In the genomic region with DNA sequence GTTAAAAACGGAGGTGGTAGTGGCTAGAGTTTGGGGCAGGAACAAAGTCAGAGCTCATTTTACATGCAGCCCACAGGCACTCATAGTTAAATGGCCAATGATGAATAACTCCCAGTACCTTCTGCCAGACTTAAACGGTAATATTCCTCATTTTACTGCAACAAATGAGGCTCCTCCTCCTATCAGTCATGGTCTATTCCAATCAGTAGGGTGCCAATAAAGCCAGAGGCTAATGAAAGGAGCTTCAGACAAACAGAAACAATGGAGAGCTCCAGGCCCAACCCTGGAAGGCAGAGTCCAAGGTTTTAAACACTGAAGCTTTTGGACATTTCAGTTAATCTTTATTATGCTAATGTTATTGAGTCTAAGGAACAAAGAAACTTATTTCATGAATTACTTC, we compare ENCODE assay signal across 11 mouse cellular contexts.
A peak's percentile ranks its signal among the peaks of the same experiment; 100 is the strongest.
DNase-seq lines count a peak whose midpoint lies in the region; ATAC-seq lines count a peak whose summit lies in the region.
"Had no signal": no experiment of that assay in that cellular context is flagged by ENCODE, and none has a peak within 500 bp of the region (broad histone marks: within the 10 kb centered on the region; RNA-seq: fewer than 3 reads in every experiment).

No protein-coding gene starts in this region.

- 16% methylated on average over 2 of the region's 2 CpGs for WGBS in neural tube, embryonic 11.5 days
- WGBS in embryonic facial prominence, embryonic 12.5 days, result 29% methylated on average over 2 of the region's 2 CpGs
- WGBS in hindbrain, embryonic 15.5 days, result 12% methylated on average over 2 of the region's 2 CpGs

- ATAC-seq in neural tube, embryonic 11.5 days (ENCODE audit: insufficient read depth, low FRiP score, low TSS enrichment), result peak; percentile 87
- no peak for ATAC-seq in embryonic facial prominence, embryonic 12.5 days (ENCODE audit: insufficient number of reproducible peaks, insufficient read depth, low FRiP score, low TSS enrichment)
- peak; percentile 74; the same call in 1 of the 2 replicates for ATAC-seq in hindbrain, embryonic 15.5 days (ENCODE audit: low FRiP score, low read depth)
- ATAC-seq in cerebellum, adult (ENCODE audit: insufficient number of reproducible peaks, low FRiP score, low TSS enrichment), result no peak

- DNase-seq in neural tube, embryonic 11.5 days (ENCODE audit: low spot score), result peak; percentile 68
- no peak for DNase-seq in neural tube, embryonic 10.5 days (ENCODE audit: extremely low spot score, low spot score)
- DNase-seq in retina, embryonic 14.5 days (ENCODE audit: low spot score), result peak; percentile 66
- no peak for DNase-seq in frontal cortex, postnatal 14 days (ENCODE audit: low spot score in 2 of 2)
- no peak for DNase-seq in right cerebral cortex, adult 2 months (ENCODE audit: low spot score in 2 of 2)
- DNase-seq: kidney, postnatal 36 days had no signal

- H3K36me3 ChIP-seq in neural tube, embryonic 11.5 days (ENCODE audit: control insufficient read depth, insufficient read depth, low read length), result peaks cover 9% of the 10 kb centered on the region
- peaks cover 38% of the 10 kb centered on the region for H3K36me3 ChIP-seq in embryonic facial prominence, embryonic 12.5 days
- peaks cover 9% of the 10 kb centered on the region; the same call in 1 of the 2 replicates for H3K36me3 ChIP-seq in hindbrain, embryonic 15.5 days

- H3K9ac ChIP-seq in neural tube, embryonic 11.5 days (ENCODE audit: low read length), result no peak overlapping the region
- H3K9ac ChIP-seq in embryonic facial prominence, embryonic 12.5 days, result no peak overlapping the region
- no peak overlapping the region for H3K9ac ChIP-seq in hindbrain, embryonic 15.5 days
- H3K9ac ChIP-seq: limb, embryonic 13.5 days had no signal

- no peak overlapping the region for H3K4me2 ChIP-seq in neural tube, embryonic 11.5 days (ENCODE audit: low read depth)
- H3K4me2 ChIP-seq in embryonic facial prominence, embryonic 12.5 days (replicated peaks), result no peak overlapping the region
- H3K4me2 ChIP-seq in hindbrain, embryonic 15.5 days, result no peak overlapping the region
- H3K4me2 ChIP-seq: limb, embryonic 13.5 days had no signal

- H3K4me1 ChIP-seq in neural tube, embryonic 11.5 days (ENCODE audit: control insufficient read depth, insufficient read depth, low read length), result peaks cover 21% of the 10 kb centered on the region; the same call in 1 of the 2 replicates
- H3K4me1 ChIP-seq in embryonic facial prominence, embryonic 12.5 days, result peaks cover 15% of the 10 kb centered on the region
- peaks cover 30% of the 10 kb centered on the region for H3K4me1 ChIP-seq in hindbrain, embryonic 15.5 days (replicated peaks)

- H3K9me3 ChIP-seq in neural tube, embryonic 11.5 days (ENCODE audit: control insufficient read depth, low read length), result no peaks in the 10 kb centered on the region
- H3K9me3 ChIP-seq in embryonic facial prominence, embryonic 12.5 days, result no peaks in the 10 kb centered on the region
- no peaks in the 10 kb centered on the region for H3K9me3 ChIP-seq in hindbrain, embryonic 15.5 days
- H3K9me3 ChIP-seq: limb, embryonic 13.5 days; megakaryocyte, embryonic 14.5 days had no signal

- no peak overlapping the region for H3K4me3 ChIP-seq in neural tube, embryonic 11.5 days (ENCODE audit: low read depth, low read length)
- H3K4me3 ChIP-seq in embryonic facial prominence, embryonic 12.5 days, result no peak overlapping the region
- no peak overlapping the region for H3K4me3 ChIP-seq in hindbrain, embryonic 15.5 days
- H3K4me3 ChIP-seq: limb, embryonic 13.5 days; megakaryocyte, embryonic 14.5 days had no signal

- H3K27ac ChIP-seq in neural tube, embryonic 11.5 days (ENCODE audit: low read depth, low read length), result no peak overlapping the region
- peak overlapping the region; percentile 50; the same call in 1 of the 2 replicates for H3K27ac ChIP-seq in embryonic facial prominence, embryonic 12.5 days
- peak overlapping the region; percentile 72 for H3K27ac ChIP-seq in hindbrain, embryonic 15.5 days (replicated peaks)
- H3K27ac ChIP-seq: limb, embryonic 13.5 days had no signal

- H3K27me3 ChIP-seq in neural tube, embryonic 11.5 days (ENCODE audit: control insufficient read depth, insufficient read depth, low read length), result no peaks in the 10 kb centered on the region
- no peaks in the 10 kb centered on the region for H3K27me3 ChIP-seq in embryonic facial prominence, embryonic 12.5 days
- H3K27me3 ChIP-seq in hindbrain, embryonic 15.5 days, result no peaks in the 10 kb centered on the region
- H3K27me3 ChIP-seq: limb, embryonic 13.5 days; megakaryocyte, embryonic 14.5 days had no signal

Comparison
In these comparisons a context has a peak if more than half of its experiments do, and no peak if none do; other contexts are left out.
1. DNase-seq: peak in neural tube, embryonic 11.5 days (single experiment) and retina, embryonic 14.5 days (single experiment); none in neural tube, embryonic 10.5 days (single experiment), frontal cortex, postnatal 14 days (0 of 2) and right cerebral cortex, adult 2 months (0 of 2).
2. ATAC-seq: peak in neural tube, embryonic 11.5 days (single experiment) and hindbrain, embryonic 15.5 days (single experiment); none in embryonic facial prominence, embryonic 12.5 days (single experiment) and cerebellum, adult (single experiment).